Mouse (Mus musculus) B cell, adult 2 months (primary cell): ENCODE data around the gene Atat1.
A peak's percentile ranks its signal among the peaks of the same experiment; 100 is the strongest.

Source experiments
- DNase-seq, 2 experiments: peaks; one replicate each; pipeline ENCODE4 v3.0.0; 2022

The Atat1 gene

GRCm38 (mm10) chr17:35917143-35917462 is 7.2 kb upstream of the Atat1 start:
- DNase-seq: no peak

- DNase-seq: peak; percentile 97 to 98
Measured at GRCm38 (mm10) chr17:35916297-35917142, 6.6 kb upstream of the Atat1 start, which contains the start of the genes Mrps18b and Ppp1r10. TSS of gene Mrps18b (minus strand) at chr17:35916389. TSS of gene Ppp1r10 (plus strand) at chr17:35916434.

GRCm38 (mm10) chr17:35915538-35916296 is 5.8 kb upstream of the Atat1 start:
- peak in 1 of 2 experiments; percentile 27 for DNase-seq

- no peak for DNase-seq
Measured at GRCm38 (mm10) chr17:35914975-35915374, 5.1 kb upstream of the Atat1 start.

DNA sequence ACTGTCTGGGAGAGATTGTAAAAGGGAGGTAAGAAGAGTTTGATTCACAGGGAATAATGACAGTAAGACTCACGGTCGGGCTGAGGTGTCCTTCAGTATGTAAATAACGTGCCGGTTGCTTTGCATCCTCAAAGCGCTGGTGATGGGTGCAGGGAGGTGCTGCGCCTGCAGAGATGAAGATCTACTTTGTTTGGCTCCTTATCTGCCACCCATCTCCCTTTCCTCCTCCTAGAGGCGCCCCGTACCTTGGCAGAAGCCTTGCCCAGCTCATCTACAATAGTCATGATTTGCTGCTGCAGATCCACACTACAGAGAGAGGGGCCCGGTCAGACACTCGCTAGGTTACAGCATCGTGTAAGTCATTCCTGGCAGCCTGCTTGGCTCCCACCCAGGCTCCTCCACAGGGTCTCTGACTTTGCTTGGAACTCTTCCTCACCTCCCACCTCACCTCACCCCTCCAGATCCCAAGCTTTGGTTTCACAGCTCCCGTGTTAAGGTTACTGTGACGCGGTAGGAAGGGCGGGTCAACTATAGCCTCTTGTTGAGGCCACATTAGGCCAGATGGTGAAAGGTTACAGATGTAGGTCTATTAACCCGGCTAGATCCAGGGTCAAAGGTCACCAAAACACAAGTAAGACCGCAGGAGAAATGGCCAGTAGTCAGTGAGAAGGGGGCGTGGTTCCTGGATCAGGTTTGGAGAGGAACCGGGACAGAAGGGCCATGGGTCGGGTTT is 523 bp downstream of the Atat1 start:
- DNase-seq: no peak

DNA sequence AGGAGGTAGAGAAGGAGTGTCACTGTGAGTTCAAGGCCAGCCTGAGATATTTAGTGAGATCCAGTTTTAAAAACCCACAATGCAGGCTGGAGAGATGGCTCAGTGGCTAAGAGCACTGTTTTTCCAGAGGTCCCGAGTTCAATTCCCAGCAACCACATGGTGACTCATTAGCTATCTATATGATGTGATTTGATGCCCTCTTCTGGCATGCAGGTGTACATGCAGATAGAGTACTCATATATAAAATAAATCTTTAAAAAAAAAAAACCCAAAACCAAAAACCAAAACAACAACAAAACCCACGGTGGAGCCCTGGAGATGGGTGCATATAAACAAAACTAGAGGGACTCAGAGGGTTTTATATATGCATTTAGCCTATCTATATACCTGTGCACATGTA is 2.3 kb downstream of the Atat1 start:
- peak; percentile 40 to 42 for DNase-seq

DNA sequence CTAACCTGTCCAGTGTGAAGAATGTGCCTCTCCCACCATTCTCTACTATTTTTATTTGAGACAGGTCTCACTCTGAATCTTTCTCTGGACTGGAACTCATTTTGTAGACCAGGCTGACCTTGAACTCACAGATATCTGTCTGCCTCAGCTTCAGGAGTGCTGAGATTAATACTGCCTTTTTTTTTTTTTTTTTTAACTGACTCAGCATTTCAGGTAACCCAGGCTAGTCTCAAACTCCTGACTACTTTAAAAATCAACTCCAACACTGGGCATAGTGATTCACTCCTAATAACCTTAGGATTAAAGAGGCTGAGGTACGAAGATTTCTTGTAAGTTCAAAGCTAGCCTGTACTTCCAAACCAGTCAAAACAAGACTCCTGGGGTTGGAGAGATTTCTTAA is 4.3 kb downstream of the Atat1 start:
- no peak for DNase-seq

DNA sequence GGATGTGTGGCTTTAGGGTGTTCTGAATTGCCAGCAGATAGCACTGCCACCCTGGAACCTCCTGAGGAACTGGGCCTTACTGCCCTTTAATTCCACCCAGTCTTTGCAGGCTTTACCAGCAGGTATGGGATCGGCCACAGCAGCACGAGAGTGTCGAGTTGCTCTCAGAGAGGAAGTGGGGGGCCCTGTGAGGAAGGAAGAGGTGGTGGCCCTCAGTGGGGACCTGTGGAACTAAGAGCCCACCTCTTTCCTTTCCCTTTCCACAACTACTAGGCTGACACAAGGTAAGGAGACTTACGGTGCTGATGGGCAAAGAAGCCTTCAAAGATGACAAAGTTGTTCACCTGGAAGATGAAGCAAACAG is 5.9 kb downstream of the Atat1 start:
- no peak for DNase-seq

- DNase-seq: no peak
Measured at GRCm38 (mm10) chr17:35903343-35903991, 6.4 kb downstream of the Atat1 start.

- no peak for DNase-seq
Measured at GRCm38 (mm10) chr17:35900636-35901035, 9.2 kb downstream of the Atat1 start.

DNA sequence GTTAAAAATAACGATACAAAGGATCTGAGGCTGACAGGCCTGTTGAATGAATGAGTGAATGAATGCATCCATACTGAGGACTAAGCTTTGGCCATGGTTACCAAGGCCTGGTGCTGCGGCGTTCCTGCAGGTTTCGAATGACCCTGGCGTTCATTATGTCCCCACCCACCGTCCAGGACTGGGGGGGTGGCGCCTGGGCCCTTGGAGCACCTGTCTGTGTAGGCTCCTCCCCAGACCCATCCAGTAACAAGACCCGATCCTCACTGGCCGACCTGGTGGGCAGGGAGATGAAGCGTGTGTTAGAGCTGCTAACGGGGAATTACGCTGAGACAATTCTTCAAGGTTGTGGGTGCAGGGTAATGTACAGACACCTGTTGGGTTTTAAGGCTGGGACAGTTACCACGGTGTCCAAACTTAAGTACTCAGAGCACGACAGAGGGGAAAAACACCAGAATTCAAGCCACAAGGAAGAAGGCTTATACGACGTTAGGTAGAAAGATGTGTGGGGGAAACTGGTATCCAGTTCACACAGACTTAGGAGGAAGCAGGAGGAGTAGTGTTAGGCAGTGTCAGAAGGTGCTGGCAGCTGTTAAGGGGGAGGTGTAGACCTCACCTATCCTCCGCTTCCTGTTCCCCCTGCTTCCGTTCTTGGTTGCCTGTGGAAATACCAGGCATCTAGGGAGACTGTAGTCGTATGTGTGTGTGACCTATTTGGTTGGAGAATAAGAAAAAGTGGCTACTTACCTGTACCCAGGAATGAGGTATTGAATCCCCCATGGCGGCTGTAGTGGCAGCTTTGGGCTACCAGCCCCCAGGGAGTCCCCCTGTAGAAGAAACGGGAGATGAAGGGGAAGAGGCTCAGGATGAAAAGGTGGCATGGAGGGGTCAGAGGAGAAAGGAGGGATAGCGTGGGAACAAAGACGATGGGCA is 12.0 kb downstream of the Atat1 start:
- peak; percentile 21 to 32 for DNase-seq

- DNase-seq: peak; percentile 92 to 93
Measured at GRCm38 (mm10) chr17:35896781-35897643, 12.9 kb downstream of the Atat1 start, which contains the start of gene 2310061I04Rik. TSS of gene 2310061I04Rik (minus strand) at chr17:35897431.

DNA sequence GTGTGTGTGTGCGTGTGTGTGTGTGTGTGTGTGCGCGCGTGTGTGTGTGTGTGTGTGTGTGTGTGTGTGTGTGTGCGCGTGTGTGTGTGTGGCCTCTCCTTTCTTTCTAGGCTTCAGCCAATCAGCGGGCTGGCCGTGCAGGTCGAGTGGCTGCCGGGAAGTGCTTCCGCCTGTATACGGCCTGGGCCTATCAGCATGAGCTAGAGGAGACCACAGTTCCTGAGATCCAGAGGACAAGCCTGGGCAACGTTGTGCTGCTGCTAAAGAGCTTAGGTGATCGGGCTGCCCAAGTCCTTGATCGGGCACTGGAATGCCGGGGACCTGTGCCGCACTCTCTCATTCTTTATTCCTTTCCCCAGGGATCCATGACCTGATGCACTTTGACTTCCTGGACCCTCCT is 22.1 kb downstream of the Atat1 start:
- DNase-seq: no peak

GRCm38 (mm10) chr17:35883777-35884176 is 26.1 kb downstream of the Atat1 start:
- no peak for DNase-seq

- no peak for DNase-seq
Measured at GRCm38 (mm10) chr17:35882924-35883323, 27.0 kb downstream of the Atat1 start.

DNA sequence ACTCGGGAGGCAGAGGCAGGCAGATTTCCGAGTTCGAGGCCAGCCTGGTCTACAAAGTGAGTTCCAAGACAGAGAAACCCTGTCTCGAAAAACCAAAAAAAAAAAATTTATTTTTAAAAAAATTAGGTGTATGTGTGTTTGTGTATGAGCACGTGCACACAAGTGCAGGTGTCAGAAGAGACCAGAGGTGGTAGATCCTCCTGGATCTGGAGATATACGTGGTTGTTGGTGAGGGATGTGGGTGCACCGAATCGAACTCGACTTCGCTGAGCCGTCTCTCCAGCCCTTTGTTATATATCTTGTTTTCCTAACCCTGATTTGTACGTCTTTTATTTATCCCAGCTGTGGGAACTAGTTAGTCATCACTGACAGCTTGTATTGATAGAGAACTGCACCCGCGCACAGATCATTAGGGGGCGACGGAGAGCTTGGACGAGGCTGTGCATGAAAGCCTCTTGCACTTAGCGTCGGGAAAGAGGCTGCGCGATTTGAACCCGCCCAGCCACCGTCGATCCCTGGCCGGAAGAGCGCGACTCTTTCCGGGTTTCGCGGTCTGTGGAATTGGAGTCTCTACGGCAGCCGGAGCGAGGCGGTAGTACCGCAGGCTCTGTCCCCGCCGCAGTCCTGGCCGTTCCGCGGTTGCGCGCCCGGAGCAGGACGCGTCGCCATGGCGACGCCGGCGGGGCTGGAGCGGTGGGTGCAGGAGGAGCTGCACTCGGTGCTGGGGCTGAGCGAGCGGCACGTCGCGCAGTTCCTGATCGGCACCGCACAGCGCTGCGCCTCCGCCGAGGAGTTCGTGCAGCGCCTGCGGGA is 30.4 kb downstream of the Atat1 start, which contains the start of gene Dhx16:
TSS of gene Dhx16 (plus strand) at position 575 of the 813 bp plus-strand sequence.
- DNase-seq: peak; percentile 91 to 93

- DNase-seq: no peak
Measured at GRCm38 (mm10) chr17:35874721-35875120, 35.2 kb downstream of the Atat1 start.

- peak; percentile 93 to 94 for DNase-seq
Measured at GRCm38 (mm10) chr17:35873774-35874519, 35.9 kb downstream of the Atat1 start.
